Mouse (Mus musculus) MEL (cell line): Measurements from ENCODE around the gene Vps18. TPM values are rescaled to one million over a fixed set of nuclear protein-coding genes. Genes with fewer than 3 reads are reported as not detected.

Source experiments
- DNase-seq: peaks from one replicate; pipeline ENCODE4 v3.0.0; 2011; ENCODE audit warnings: low read depth, low spot score
- H3K27ac ChIP-seq: 2 replicates; pipeline ENCODE4 v1.5.1; 2012; ENCODE audit warnings: low read depth, mild to moderate bottlenecking, control low read depth, low read length, moderate library complexity; ENCODE audit not compliant: control insufficient read depth
- H3K27me3 ChIP-seq, 2 experiments: fragments of 150-350 bp in 1 of 2; sonication (generic) in 1 of 2; 2 replicates each; pipeline ENCODE4 v1.6.1; 2012; ENCODE audit warnings: low read length in 2 of 2, mild to moderate bottlenecking in 2 of 2, improper control_type of control experiment in 1 of 2, moderate library complexity in 1 of 2; ENCODE audit not compliant: insufficient read depth in 2 of 2, control insufficient read depth in 1 of 2
- H3K36me3 ChIP-seq, 2 experiments: 2 replicates each; pipeline ENCODE4 v1.6.1; 2012 to 2014; ENCODE audit warnings: low read length in 2 of 2, improper control_type of control experiment in 1 of 2, inconsistent platforms in 1 of 2, mild to moderate bottlenecking in 1 of 2; ENCODE audit not compliant: insufficient read depth in 2 of 2, control insufficient read depth in 1 of 2
- H3K4me1 ChIP-seq, 2 experiments: fragments of 150-350 bp in 1 of 2; sonication (generic) in 1 of 2; 2 replicates each; pipeline ENCODE4 v1.6.1; 2012; ENCODE audit warnings: low read length in 2 of 2, improper control_type of control experiment in 1 of 2, mild to moderate bottlenecking in 1 of 2; ENCODE audit not compliant: insufficient read depth in 2 of 2, control insufficient read depth in 1 of 2
- H3K4me3 ChIP-seq, 2 experiments: fragments of 150-350 bp in 1 of 2; sonication (generic) in 1 of 2; 2 replicates each; pipeline ENCODE4 v1.5.1; 2012; ENCODE audit warnings: low read depth in 2 of 2, low read length in 2 of 2, mild to moderate bottlenecking in 2 of 2, moderate library complexity in 2 of 2, control low read depth in 1 of 2, improper control_type of control experiment in 1 of 2; ENCODE audit not compliant: control insufficient read depth in 1 of 2, insufficient read depth in 1 of 2
- H3K79me2 ChIP-seq: 2 replicates; pipeline ENCODE4 v1.6.1; 2012; ENCODE audit warnings: mild to moderate bottlenecking, low read length, moderate library complexity; ENCODE audit not compliant: control insufficient read depth, poor library complexity, insufficient read depth
- H3K9ac ChIP-seq: 2 replicates; pipeline ENCODE4 v1.6.1; 2012; ENCODE audit warnings: low read depth, mild to moderate bottlenecking, control low read depth, low read length, moderate library complexity; ENCODE audit not compliant: control insufficient read depth, poor library complexity, severe bottlenecking
- H3K9me3 ChIP-seq: fragments of 150-350 bp; sonication (generic); replicated peaks from 2 replicates; pipeline ENCODE4 v1.6.1; 2012; ENCODE audit warnings: mild to moderate bottlenecking, low read length, improper control_type of control experiment, moderate library complexity; ENCODE audit not compliant: insufficient read depth
- BHLHE40 ChIP-seq: IDR thresholded peaks from 2 replicates; pipeline ENCODE4 v1.6.1; 2012; ENCODE audit warnings: low read depth, mild to moderate bottlenecking, inconsistent platforms, low read length, improper control_type of control experiment, borderline replicate concordance
- CTCF ChIP-seq, 3 experiments: IDR thresholded peaks in 2 of 3; conservative IDR thresholded peaks in 1 of 3; 2 replicates each; pipeline ENCODE4 v1.5.1; 2011 to 2012; ENCODE audit warnings: low read length in 3 of 3, low read depth in 2 of 3, mild to moderate bottlenecking in 2 of 3, improper control_type of control experiment in 1 of 3, inconsistent platforms in 1 of 3, mixed read lengths in 1 of 3, moderate library complexity in 1 of 3; ENCODE audit not compliant: control insufficient read depth in 1 of 3, insufficient read depth in 1 of 3, poor library complexity in 1 of 3, severe bottlenecking in 1 of 3
- JUND ChIP-seq: IDR thresholded peaks from 2 replicates; pipeline ENCODE4 v1.6.1; 2011; ENCODE audit warnings: low read depth, mild to moderate bottlenecking, improper control_type of control experiment, low read length
- MAZ ChIP-seq: IDR thresholded peaks from 2 replicates; pipeline ENCODE4 v1.6.1; 2012; ENCODE audit warnings: low read depth, mild to moderate bottlenecking, inconsistent platforms, low read length, improper control_type of control experiment
- MXI1 ChIP-seq: IDR thresholded peaks from 2 replicates; pipeline ENCODE4 v1.6.1; 2011; ENCODE audit warnings: mild to moderate bottlenecking, low read depth, low read length, improper control_type of control experiment
- MYC ChIP-seq: IDR thresholded peaks from 2 replicates; pipeline ENCODE4 v1.6.1; 2011; ENCODE audit warnings: low read depth, mild to moderate bottlenecking, low read length, improper control_type of control experiment, moderate library complexity
- NRF1 ChIP-seq: IDR thresholded peaks from 2 replicates; pipeline ENCODE4 v1.6.1; 2014; ENCODE audit warnings: low read depth, mild to moderate bottlenecking, inconsistent platforms, low read length, improper control_type of control experiment, moderate library complexity; ENCODE audit not compliant: poor library complexity, insufficient read depth, severe bottlenecking
- TAL1 ChIP-seq: IDR thresholded peaks from 2 replicates; pipeline ENCODE4 v1.6.1; 2012; ENCODE audit warnings: mild to moderate bottlenecking, inconsistent platforms, low read length, moderate library complexity, mixed read lengths
- USF1 ChIP-seq: IDR thresholded peaks from 2 replicates; pipeline ENCODE4 v1.6.1; 2014; ENCODE audit warnings: low read depth, mild to moderate bottlenecking, inconsistent platforms, low read length, improper control_type of control experiment, moderate library complexity
- polyA plus RNA-seq, 2 experiments: library from polyadenylated mRNA; stranded (reverse) in 1 of 2; unstranded in 1 of 2; fragments of >175 nt in 1 of 2; fragments of >200 nt in 1 of 2; gene quantifications; 2 replicates each; pipeline versions ENCODE4 v1.2.1 to v1.2.4; 2012; ENCODE audit warnings: low replicate concordance in 2 of 2, low read depth in 1 of 2; ENCODE audit not compliant: insufficient read length in 2 of 2, insufficient read depth in 1 of 2, missing spikeins in 1 of 2
- total RNA-seq: library from RNA; depleted of rRNA; stranded (reverse); fragments of 300-350 nt; gene quantifications from 2 replicates; pipeline ENCODE4 v1.2.3, GENCODE M21; 2012

Vps18 gene
- total and polyA plus RNA-seq, 3 experiments = 28.0 to 30.4 TPM; not detected in 1

DNA sequence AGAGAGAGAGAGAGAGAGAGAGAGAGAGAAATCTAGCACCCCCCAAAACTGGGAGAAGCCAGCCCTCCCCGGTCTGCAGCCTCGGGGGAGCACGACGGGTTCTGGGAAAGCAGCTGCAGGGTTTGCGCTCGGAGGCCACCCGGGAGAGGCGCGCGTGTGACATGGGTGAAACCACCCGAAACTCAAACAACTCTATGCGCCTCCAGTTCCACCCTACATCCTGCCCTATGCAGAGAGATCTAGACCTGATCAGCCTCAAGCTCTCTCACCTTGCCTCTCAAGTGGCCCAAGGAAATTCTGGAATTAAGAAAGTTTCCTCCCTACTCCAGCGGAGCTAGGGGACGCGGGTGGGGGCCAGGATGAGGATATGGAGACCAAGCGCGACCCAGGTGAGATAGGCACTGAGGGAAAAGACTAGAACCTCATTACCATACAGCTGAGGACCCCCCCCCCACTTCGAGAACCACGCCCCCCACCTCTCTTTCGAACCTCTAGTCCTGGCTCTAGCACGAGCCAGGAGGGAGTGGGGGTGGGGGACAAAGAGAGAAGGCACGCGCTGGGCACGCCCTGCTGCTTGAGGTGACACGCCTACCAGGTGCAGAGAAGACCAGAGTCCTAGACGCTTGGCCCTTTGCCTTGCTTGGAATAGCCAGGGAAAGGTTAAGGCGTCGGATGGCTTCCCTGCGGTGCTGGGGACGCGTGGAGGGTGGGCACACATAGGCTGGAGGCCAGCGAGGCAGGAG is 36.2 kb downstream of the Vps18 start:
- Histone ChIP-seq H3K27me3 (peaks cover 12 to 20% of the 10 kb centered on the region in 2 experiments), H3K9ac (peak overlapping the region; percentile 48), H3K4me3 (peak overlapping the region; percentile 43 to 73), H3K36me3 (no peaks in the 10 kb centered on the region; a peak in 1 of 4 replicates), H3K27ac (no peak overlapping the region), H3K79me2 (no peaks in the 10 kb centered on the region), H3K9me3 (no peaks in the 10 kb centered on the region), H3K4me1 (peaks cover 4 to 19% of the 10 kb centered on the region in 2 experiments; a peak in 3 of 4 replicates)
- TF ChIP-seq BHLHE40 (peak; percentile 24; the same call in 1 of the 2 replicates), MXI1 (peak; percentile 7), USF1 (no peak), JUND (peak; percentile 75; the same call in 1 of the 2 replicates), MAZ (no peak)
- peak; percentile 44 for DNase-seq

DNA sequence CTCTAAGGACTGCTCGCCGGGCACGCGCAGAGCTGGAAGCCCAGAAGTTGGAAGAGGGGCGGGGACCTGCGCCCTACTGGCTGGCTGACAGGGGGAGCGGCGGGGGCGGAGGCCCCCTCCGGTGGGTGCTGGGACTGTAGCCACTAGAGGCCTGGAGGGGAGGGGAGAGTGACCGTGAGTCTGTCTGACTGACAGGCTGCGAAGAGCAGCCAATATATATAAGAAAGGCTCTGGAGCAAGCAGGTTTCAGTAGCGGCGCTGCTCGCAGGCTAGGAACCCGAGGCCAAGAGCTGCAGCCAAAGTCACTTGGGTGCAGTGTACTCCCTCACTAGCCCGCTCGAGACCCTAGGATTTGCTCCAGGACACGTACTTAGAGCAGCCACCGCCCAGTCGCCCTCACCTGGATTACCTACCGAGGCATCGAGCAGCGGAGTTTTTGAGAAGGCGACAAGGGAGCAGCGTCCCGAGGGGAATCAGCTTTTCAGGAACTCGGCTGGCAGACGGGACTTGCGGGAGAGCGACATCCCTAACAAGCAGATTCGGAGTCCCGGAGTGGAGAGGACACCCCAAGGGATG is 37.1 kb downstream of the Vps18 start, which contains the start of gene Dll4:
TSS of gene Dll4 (plus strand) at position 217 of the 576 bp plus-strand sequence.
- Histone ChIP-seq H3K4me1 (peaks cover 4 to 14% of the 10 kb centered on the region in 2 experiments; a peak in 3 of 4 replicates), H3K9ac (peak within 1 kb of the TSS; percentile 48), H3K27me3 (peaks cover 12 to 20% of the 10 kb centered on the region in 2 experiments), H3K79me2 (no peaks in the 10 kb centered on the region), H3K9me3 (no peaks in the 10 kb centered on the region), H3K4me3 (peak within 1 kb of the TSS; percentile 43 to 73), H3K36me3 (no peaks in the 10 kb centered on the region; a peak in 1 of 4 replicates), H3K27ac (no peak within 1 kb of the TSS)
- TF ChIP-seq NRF1 (0 out of 2 replicates have a peak, but pooled peaks have one; percentile 41), MYC (no peak)
- DNase-seq = peak; percentile 48

- H3K9me3 ChIP-seq = no peaks in the 10 kb centered on the region
- no peaks in the 10 kb centered on the region for H3K79me2 ChIP-seq
- H3K36me3 ChIP-seq = no peaks in the 10 kb centered on the region
- H3K9ac ChIP-seq = no peak overlapping the region
- no peak for DNase-seq
- H3K4me3 ChIP-seq = peak overlapping the region in 1 of 2 experiments; percentile 43; a peak in 1 of 4 replicates
- H3K4me1 ChIP-seq = peaks cover 0 to 10% of the 10 kb centered on the region in 2 experiments; a peak in 3 of 4 replicates
- H3K27ac ChIP-seq = no peak overlapping the region
- peaks cover 12 to 20% of the 10 kb centered on the region in 2 experiments for H3K27me3 ChIP-seq
- TF ChIP-seq CTCF (IDR thresholded peaks at IDR 0.05 in 2 of 3, conservative IDR thresholded peaks at IDR 0.05 in 1 of 3; ENCODE audit: control insufficient read depth in 1 of 3, insufficient read depth in 1 of 3, low read depth in 2 of 3, low read length in 3 of 3, poor library complexity in 1 of 3, severe bottlenecking in 1 of 3) (peak in 1 of 3 experiments; percentile 30; a peak in 1 of 6 replicates), TAL1 (no peak)
Observed at GRCm38 (mm10) chr2:119326161-119327101, 37.9 kb downstream of the Vps18 start.
